Mouse (Mus musculus): ENCODE results near the gene Khdrbs1. TPM values are rescaled to one million over a fixed set of nuclear protein-coding genes. Genes with fewer than 3 reads are reported as not detected.

The Khdrbs1 gene
- polyA plus RNA-seq, 1 experiment from 2014 or later = 168 TPM

Other genes with a start within 250 kb of the Khdrbs1 start
- 1,645 and 2,027 TPM in 2 replicates for gene Marcksl1, start 228.7 kb downstream of the Khdrbs1 start, polyA plus RNA-seq (2016; fragmentation: Nextera tagmentation; extraction: Ambion mirVana)
- 241 and 286 TPM in 2 replicates for gene Hdac1, start 199.6 kb downstream of the Khdrbs1 start, polyA plus RNA-seq (2016; fragmentation: Nextera tagmentation; extraction: Ambion mirVana)
- gene Lck, start 168.7 kb downstream of the Khdrbs1 start, polyA plus RNA-seq (2016; fragmentation: Nextera tagmentation; extraction: Ambion mirVana) = 6.5 and 6.6 TPM in 2 replicates
- gene Fam167b, start 163.8 kb downstream of the Khdrbs1 start, polyA plus RNA-seq (2016; fragmentation: Nextera tagmentation; extraction: Ambion mirVana) = 0.46 and 1.0 TPM in 2 replicates
- gene Eif3i, start 141.7 kb downstream of the Khdrbs1 start, polyA plus RNA-seq (2016; fragmentation: Nextera tagmentation; extraction: Ambion mirVana) = 268 and 293 TPM in 2 replicates
- gene Tmem234, start 141.6 kb downstream of the Khdrbs1 start, polyA plus RNA-seq (2016; fragmentation: Nextera tagmentation; extraction: Ambion mirVana) = 226 and 229 TPM in 2 replicates
- 0.90 and 1.3 TPM in 2 replicates for gene Dcdc2b, start 128.0 kb downstream of the Khdrbs1 start, polyA plus RNA-seq (2016; fragmentation: Nextera tagmentation; extraction: Ambion mirVana)
- gene Iqcc, start 123.2 kb downstream of the Khdrbs1 start, polyA plus RNA-seq (2016; fragmentation: Nextera tagmentation; extraction: Ambion mirVana) = 27.7 and 29.1 TPM in 2 replicates
- gene Ccdc28b, start 118.4 kb downstream of the Khdrbs1 start, polyA plus RNA-seq (2016; fragmentation: Nextera tagmentation; extraction: Ambion mirVana) = 53.2 and 75.0 TPM in 2 replicates
- gene Txlna, start 101.2 kb downstream of the Khdrbs1 start, polyA plus RNA-seq (2016; fragmentation: Nextera tagmentation; extraction: Ambion mirVana) = 90.1 and 108 TPM in 2 replicates
- 14.5 and 16.4 TPM in 2 replicates for gene Kpna6, start 69.5 kb downstream of the Khdrbs1 start, polyA plus RNA-seq (2016; fragmentation: Nextera tagmentation; extraction: Ambion mirVana)
- 15.2 and 24.1 TPM in 2 replicates for gene Tmem39b, start 45.5 kb downstream of the Khdrbs1 start, polyA plus RNA-seq (2016; fragmentation: Nextera tagmentation; extraction: Ambion mirVana)
- 230 and 278 TPM in 2 replicates for gene Ptp4a2, start 68.9 kb upstream of the Khdrbs1 start, polyA plus RNA-seq (2016; fragmentation: Nextera tagmentation; extraction: Ambion mirVana)
- 0.05 TPM in 1 of 2 replicates, not detected in the other for gene Spocd1, start 186.9 kb upstream of the Khdrbs1 start, polyA plus RNA-seq (2016; fragmentation: Nextera tagmentation; extraction: Ambion mirVana)
- 2.0 and 3.1 TPM in 2 replicates for gene Adgrb2, start 242.6 kb upstream of the Khdrbs1 start, polyA plus RNA-seq (2016; fragmentation: Nextera tagmentation; extraction: Ambion mirVana)